Mouse (Mus musculus) bone marrow macrophage, adult 2 months (primary cell): ENCODE results near the gene Med6.

Source experiments
- CTCF ChIP-seq: IDR thresholded peaks from 2 replicates; pipeline ENCODE4 v1.5.1; 2012; ENCODE audit warnings: low read depth, mild to moderate bottlenecking, low read length, moderate library complexity
- POLR2A ChIP-seq: IDR thresholded peaks from 2 replicates; pipeline ENCODE4 v1.6.1; 2012; ENCODE audit warnings: mild to moderate bottlenecking, low read depth, low read length, borderline replicate concordance

DNA sequence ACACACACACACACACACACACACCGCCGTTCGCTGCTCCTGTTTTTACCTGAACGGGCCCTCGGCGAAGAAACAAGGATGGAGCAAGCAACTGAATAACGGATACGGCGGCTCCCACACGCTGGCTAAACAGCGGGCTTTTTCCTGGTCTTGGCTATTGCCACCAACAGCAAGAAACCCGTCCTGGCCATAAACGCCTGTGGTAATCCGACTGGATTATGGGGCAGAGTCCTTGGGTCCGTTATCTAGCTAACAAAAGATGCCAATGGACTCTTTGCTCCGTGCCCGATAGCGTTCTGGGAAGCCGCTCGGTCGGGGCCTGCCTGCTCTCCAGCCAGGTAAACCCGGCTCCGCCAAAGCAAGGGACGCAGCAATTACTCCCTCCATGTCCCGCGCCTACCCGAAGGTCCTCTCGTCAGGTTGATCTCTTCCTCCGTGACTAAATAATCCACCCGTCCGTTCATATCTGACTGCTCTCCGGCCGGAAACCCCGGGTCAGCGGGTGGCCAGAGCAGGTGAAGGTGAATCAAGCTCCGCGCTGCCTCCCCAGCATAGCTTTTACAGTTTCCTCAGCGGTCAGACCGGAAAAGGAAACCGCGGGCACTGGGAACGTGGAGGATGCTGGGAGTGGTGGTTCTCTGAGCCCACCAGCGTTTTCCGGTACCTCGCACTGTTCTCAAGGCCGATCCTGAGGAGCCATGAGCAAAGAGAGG is 62.3 kb downstream of the Med6 start, which contains the start of the genes Gm20498 and Synj2bp:
- TF ChIP-seq CTCF (no peak), POLR2A (no peak)
